10 mouse cellular contexts compared by ENCODE assay signal in genomic region chr2:32633660-32634059, GRCm38 (mm10). TPM values are rescaled to one million over a fixed set of nuclear protein-coding genes. Genes with fewer than 3 reads are reported as not detected.
DNase-seq lines count a peak whose midpoint lies in the region; ATAC-seq and TF ChIP-seq lines count a peak whose summit lies in the region.
"Had no signal": no experiment of that assay in that cellular context is flagged by ENCODE, and none has a peak within 500 bp of the region (broad histone marks: within the 10 kb centered on the region; RNA-seq: fewer than 3 reads in every experiment).

No protein-coding gene starts in this region.

- no peak for ATAC-seq in hindbrain, embryonic 14.5 days (ENCODE audit: low FRiP score)
- no peak for ATAC-seq in embryonic facial prominence, embryonic 15.5 days (ENCODE audit: insufficient number of reproducible peaks, low FRiP score, low TSS enrichment, low read depth)
- no peak for ATAC-seq in forebrain, embryonic 15.5 days (replicated peaks)
- ATAC-seq: midbrain, embryonic 15.5 days had no signal

- H3K27me3 ChIP-seq in hindbrain, embryonic 10.5 days (ENCODE audit: insufficient read depth, poor library complexity, severe bottlenecking), result no peaks in the 10 kb centered on the region
- H3K27me3 ChIP-seq in hindbrain, embryonic 14.5 days (ENCODE audit: control insufficient read depth, insufficient read depth, low read length), result no peaks in the 10 kb centered on the region
- H3K27me3 ChIP-seq in embryonic facial prominence, embryonic 15.5 days, result no peaks in the 10 kb centered on the region
- no peaks in the 10 kb centered on the region for H3K27me3 ChIP-seq in kidney, adult 2 months (replicated peaks; ENCODE audit: control insufficient read depth, insufficient read depth, low read length)
- no peaks in the 10 kb centered on the region for H3K27me3 ChIP-seq in forebrain, embryonic 15.5 days
- H3K27me3 ChIP-seq: midbrain, embryonic 15.5 days had no signal

- H3K27ac ChIP-seq in hindbrain, embryonic 10.5 days, result peak overlapping the region; percentile 67; the same call in 1 of the 2 replicates
- no peak overlapping the region for H3K27ac ChIP-seq in hindbrain, embryonic 14.5 days
- peak overlapping the region; percentile 40; the same call in 1 of the 2 replicates for H3K27ac ChIP-seq in embryonic facial prominence, embryonic 15.5 days (replicated peaks)
- peak overlapping the region; percentile 82 for H3K27ac ChIP-seq in kidney, adult 2 months (ENCODE audit: insufficient read depth, low read depth, low read length)
- H3K27ac ChIP-seq in forebrain, embryonic 15.5 days (replicated peaks), result no peak overlapping the region
- H3K27ac ChIP-seq: midbrain, embryonic 15.5 days had no signal

- no peak overlapping the region for H3K4me3 ChIP-seq in hindbrain, embryonic 10.5 days
- H3K4me3 ChIP-seq in hindbrain, embryonic 14.5 days (replicated peaks; ENCODE audit: low read length), result no peak overlapping the region
- H3K4me3 ChIP-seq in embryonic facial prominence, embryonic 15.5 days (replicated peaks), result no peak overlapping the region
- no peak overlapping the region for H3K4me3 ChIP-seq in kidney, adult 2 months (ENCODE audit: insufficient read depth, low read depth, low read length)
- H3K4me3 ChIP-seq in forebrain, embryonic 15.5 days, result no peak overlapping the region
- H3K4me3 ChIP-seq: midbrain, embryonic 15.5 days had no signal

- H3K9me3 ChIP-seq in hindbrain, embryonic 10.5 days, result no peaks in the 10 kb centered on the region
- no peaks in the 10 kb centered on the region for H3K9me3 ChIP-seq in hindbrain, embryonic 14.5 days (ENCODE audit: control insufficient read depth, low read length)
- H3K9me3 ChIP-seq in embryonic facial prominence, embryonic 15.5 days (replicated peaks), result no peaks in the 10 kb centered on the region
- no peaks in the 10 kb centered on the region for H3K9me3 ChIP-seq in forebrain, embryonic 15.5 days
- H3K9me3 ChIP-seq: midbrain, embryonic 15.5 days had no signal

- no peak for DNase-seq in hindbrain, embryonic 10.5 days (ENCODE audit: low spot score)
- DNase-seq in hindbrain, embryonic 14.5 days (ENCODE audit: low spot score), result no peak
- peak; percentile 86 for DNase-seq in kidney, adult 2 months
- DNase-seq in lung, postnatal 10 days, result peak; percentile 70
- no peak for DNase-seq in right cerebral cortex, postnatal 25 days
- DNase-seq in layer of hippocampus, postnatal 36 days, result no peak
- DNase-seq: right cerebral cortex, postnatal 14 days had no signal

- no peak overlapping the region for H3K4me2 ChIP-seq in hindbrain, embryonic 14.5 days (replicated peaks)
- H3K4me2 ChIP-seq in embryonic facial prominence, embryonic 15.5 days (replicated peaks), result no peak overlapping the region
- no peak overlapping the region for H3K4me2 ChIP-seq in forebrain, embryonic 15.5 days (replicated peaks)
- H3K4me2 ChIP-seq: midbrain, embryonic 15.5 days had no signal

- H3K9ac ChIP-seq in hindbrain, embryonic 14.5 days, result no peak overlapping the region
- no peak overlapping the region for H3K9ac ChIP-seq in embryonic facial prominence, embryonic 15.5 days
- no peak overlapping the region for H3K9ac ChIP-seq in forebrain, embryonic 15.5 days (replicated peaks)
- H3K9ac ChIP-seq: midbrain, embryonic 15.5 days had no signal

- WGBS in hindbrain, embryonic 10.5 days, result 81% methylated on average over 5 of the region's 5 CpGs
- WGBS in hindbrain, embryonic 14.5 days, result 78% methylated on average over 5 of the region's 5 CpGs
- 71% methylated on average over 5 of the region's 5 CpGs for WGBS in embryonic facial prominence, embryonic 15.5 days
- 72% methylated on average over 5 of the region's 5 CpGs for WGBS in kidney, adult 2 months
- WGBS in forebrain, embryonic 15.5 days, result 77% methylated on average over 5 of the region's 5 CpGs

- H3K4me1 ChIP-seq in hindbrain, embryonic 10.5 days (replicated peaks), result peaks cover 75% of the 10 kb centered on the region
- H3K4me1 ChIP-seq in hindbrain, embryonic 14.5 days (replicated peaks; ENCODE audit: control insufficient read depth, insufficient read depth, low read length), result peaks cover 9% of the 10 kb centered on the region
- peaks cover 43% of the 10 kb centered on the region for H3K4me1 ChIP-seq in embryonic facial prominence, embryonic 15.5 days
- no peaks in the 10 kb centered on the region for H3K4me1 ChIP-seq in kidney, adult 2 months (ENCODE audit: control insufficient read depth, insufficient read depth, low read length)
- H3K4me1 ChIP-seq in forebrain, embryonic 15.5 days, result peaks cover 10% of the 10 kb centered on the region

- TF ChIP-seq CTCF in kidney, adult 2 months (conservative IDR thresholded peaks at IDR 0.05; ENCODE audit: insufficient read depth, insufficient read length, low read depth, low read length), result no peak

- H3K36me3 ChIP-seq in hindbrain, embryonic 10.5 days, result peaks cover 12% of the 10 kb centered on the region
- H3K36me3 ChIP-seq in hindbrain, embryonic 14.5 days (replicated peaks; ENCODE audit: control insufficient read depth, insufficient read depth), result peaks cover 3% of the 10 kb centered on the region; the same call in 1 of the 2 replicates
- no peaks in the 10 kb centered on the region for H3K36me3 ChIP-seq in embryonic facial prominence, embryonic 15.5 days
- no peaks in the 10 kb centered on the region for H3K36me3 ChIP-seq in kidney, adult 2 months (ENCODE audit: control insufficient read depth, insufficient read depth, low read length)
- peaks cover 6% of the 10 kb centered on the region; the same call in 1 of the 2 replicates for H3K36me3 ChIP-seq in forebrain, embryonic 15.5 days
- H3K36me3 ChIP-seq: midbrain, embryonic 15.5 days had no signal

- no peak for TF ChIP-seq POLR2A in kidney, adult 2 months (IDR thresholded peaks at IDR 0.05; ENCODE audit: low read depth, low read length)

RNA-seq across cellular contexts. Expression of gene Ak1, which starts 12.1 kb away (rescaled TPM):
- 26.9 and 37.6 TPM in 2 replicates for polyA plus RNA-seq in hindbrain, embryonic 10.5 days (2016; fragmentation: Nextera tagmentation; extraction: Ambion mirVana)
- 78.1 and 82.0 TPM in 2 replicates for polyA plus RNA-seq in hindbrain, embryonic 14.5 days (2014; fragmentation: Nextera tagmentation; extraction: Ambion mirVana)
- polyA plus RNA-seq in embryonic facial prominence, embryonic 15.5 days (2015; fragmentation: Nextera tagmentation; extraction: Ambion mirVana), result 67.9 and 83.8 TPM in 2 replicates
- 31.6 and 47.4 TPM in 2 replicates for polyA plus RNA-seq in kidney, adult 2 months (2012; rRNA removed)
- total RNA-seq in layer of hippocampus, postnatal 36 days (2021), result 100 to 1,000 TPM; 114 to 119 TPM
- polyA plus RNA-seq in forebrain, embryonic 15.5 days (2015; fragmentation: Nextera tagmentation; extraction: Ambion mirVana), result 74.1 and 79.6 TPM in 2 replicates

RNA-seq across cellular contexts. Expression of gene Eng, which starts 12.7 kb away (rescaled TPM):
- polyA plus RNA-seq in hindbrain, embryonic 10.5 days (2016; fragmentation: Nextera tagmentation; extraction: Ambion mirVana), result 28.8 and 35.8 TPM in 2 replicates
- 28.1 and 30.5 TPM in 2 replicates for polyA plus RNA-seq in hindbrain, embryonic 14.5 days (2014; fragmentation: Nextera tagmentation; extraction: Ambion mirVana)
- 83.8 and 86.3 TPM in 2 replicates for polyA plus RNA-seq in embryonic facial prominence, embryonic 15.5 days (2015; fragmentation: Nextera tagmentation; extraction: Ambion mirVana)
- polyA plus RNA-seq in kidney, adult 2 months (2012; rRNA removed), result 228 and 289 TPM in 2 replicates
- total RNA-seq in layer of hippocampus, postnatal 36 days (2021), result 10 to 100 TPM; 18.9 to 19.2 TPM
- 23.4 and 25.1 TPM in 2 replicates for polyA plus RNA-seq in forebrain, embryonic 15.5 days (2015; fragmentation: Nextera tagmentation; extraction: Ambion mirVana)

RNA-seq across cellular contexts. Expression of gene St6galnac6, which starts 34.2 kb away (rescaled TPM):
- 12.7 and 14.1 TPM in 2 replicates for polyA plus RNA-seq in hindbrain, embryonic 10.5 days (2016; fragmentation: Nextera tagmentation; extraction: Ambion mirVana)
- 8.5 and 9.3 TPM in 2 replicates for polyA plus RNA-seq in hindbrain, embryonic 14.5 days (2014; fragmentation: Nextera tagmentation; extraction: Ambion mirVana)
- 26.9 and 27.7 TPM in 2 replicates for polyA plus RNA-seq in embryonic facial prominence, embryonic 15.5 days (2015; fragmentation: Nextera tagmentation; extraction: Ambion mirVana)
- polyA plus RNA-seq in kidney, adult 2 months (2012; rRNA removed), result 21.1 and 23.6 TPM in 2 replicates
- 100 to 1,000 TPM; 114 to 117 TPM for total RNA-seq in layer of hippocampus, postnatal 36 days (2021)
- polyA plus RNA-seq in forebrain, embryonic 15.5 days (2015; fragmentation: Nextera tagmentation; extraction: Ambion mirVana), result 16.6 and 19.3 TPM in 2 replicates

RNA-seq across cellular contexts. Expression of gene St6galnac4, which starts 46.8 kb away (rescaled TPM):
- 19.8 and 21.0 TPM in 2 replicates for polyA plus RNA-seq in hindbrain, embryonic 10.5 days (2016; fragmentation: Nextera tagmentation; extraction: Ambion mirVana)
- 32.3 and 36.8 TPM in 2 replicates for polyA plus RNA-seq in hindbrain, embryonic 14.5 days (2014; fragmentation: Nextera tagmentation; extraction: Ambion mirVana)
- 34.8 and 36.5 TPM in 2 replicates for polyA plus RNA-seq in embryonic facial prominence, embryonic 15.5 days (2015; fragmentation: Nextera tagmentation; extraction: Ambion mirVana)
- 7.0 and 7.2 TPM in 2 replicates for polyA plus RNA-seq in kidney, adult 2 months (2012; rRNA removed)
- 10 to 100 TPM; 35.6 to 41.2 TPM for total RNA-seq in layer of hippocampus, postnatal 36 days (2021)
- 25.9 and 26.4 TPM in 2 replicates for polyA plus RNA-seq in forebrain, embryonic 15.5 days (2015; fragmentation: Nextera tagmentation; extraction: Ambion mirVana)

RNA-seq across cellular contexts. Expression of gene 9430097D07Rik, which starts 58.2 kb away (rescaled TPM):
- 0.11 and 0.39 TPM in 2 replicates for polyA plus RNA-seq in hindbrain, embryonic 10.5 days (2016; fragmentation: Nextera tagmentation; extraction: Ambion mirVana)
- 0.48 and 0.81 TPM in 2 replicates for polyA plus RNA-seq in hindbrain, embryonic 14.5 days (2014; fragmentation: Nextera tagmentation; extraction: Ambion mirVana)
- polyA plus RNA-seq in embryonic facial prominence, embryonic 15.5 days (2015; fragmentation: Nextera tagmentation; extraction: Ambion mirVana), result 0.11 and 0.12 TPM in 2 replicates
- not detected in 2 replicates for polyA plus RNA-seq in kidney, adult 2 months (2012; rRNA removed)
- total RNA-seq in layer of hippocampus, postnatal 36 days (2021), result 1 to 10 TPM in 1 of 2 experiments, under 1 TPM in 1; 0.37 to 1.0 TPM
- polyA plus RNA-seq in forebrain, embryonic 15.5 days (2015; fragmentation: Nextera tagmentation; extraction: Ambion mirVana), result 0.23 and 0.24 TPM in 2 replicates

Comparison
In these comparisons a context has a peak if more than half of its experiments do, and no peak if none do; other contexts are left out.
1. H3K27ac ChIP-seq: peak in hindbrain, embryonic 10.5 days (single experiment), embryonic facial prominence, embryonic 15.5 days (single experiment) and kidney, adult 2 months (single experiment); none in hindbrain, embryonic 14.5 days (single experiment) and forebrain, embryonic 15.5 days (single experiment).
2. DNase-seq: peak in kidney, adult 2 months (single experiment) and lung, postnatal 10 days (single experiment); none in hindbrain, embryonic 10.5 days (single experiment), hindbrain, embryonic 14.5 days (single experiment), right cerebral cortex, postnatal 25 days (single experiment) and layer of hippocampus, postnatal 36 days (0 of 2).